Mouse (Mus musculus) T-helper 2 cell (primary cell): ENCODE measurements around the gene Gng2.

Experiments
- in situ Hi-C: fragments of 300-600 bp; cut with MboI, MseI; formaldehyde crosslinking; loops from one replicate; pipeline ENCODE4 v1.15.1; 2025; ENCODE audit warnings: high pct_unique_total_duplicates

Gng2 gene

GRCm38 (mm10) chr14:19861311-19862080 is 115.9 kb downstream of the Gng2 start:
- in situ Hi-C loops = no loop called here

DNA sequence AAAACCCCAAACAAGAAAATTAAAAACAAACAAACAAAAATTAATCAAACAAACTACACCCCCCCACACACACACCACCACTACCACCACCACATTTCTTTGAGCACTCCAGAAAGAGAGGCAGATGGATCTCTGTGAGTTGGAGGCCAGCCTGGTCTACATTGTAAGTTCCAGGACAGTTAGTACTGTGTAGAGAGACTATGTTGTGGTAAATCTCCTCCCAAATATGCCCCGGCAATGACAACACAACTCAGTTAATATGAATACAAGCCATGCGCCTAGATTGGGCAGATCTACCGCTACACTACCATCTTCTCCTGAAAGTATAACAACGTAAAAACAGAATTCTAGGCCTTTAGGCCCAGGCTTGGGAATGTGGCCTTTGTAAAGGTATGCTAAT is 117.1 kb downstream of the Gng2 start:
- in situ Hi-C loops = no loop called here

DNA sequence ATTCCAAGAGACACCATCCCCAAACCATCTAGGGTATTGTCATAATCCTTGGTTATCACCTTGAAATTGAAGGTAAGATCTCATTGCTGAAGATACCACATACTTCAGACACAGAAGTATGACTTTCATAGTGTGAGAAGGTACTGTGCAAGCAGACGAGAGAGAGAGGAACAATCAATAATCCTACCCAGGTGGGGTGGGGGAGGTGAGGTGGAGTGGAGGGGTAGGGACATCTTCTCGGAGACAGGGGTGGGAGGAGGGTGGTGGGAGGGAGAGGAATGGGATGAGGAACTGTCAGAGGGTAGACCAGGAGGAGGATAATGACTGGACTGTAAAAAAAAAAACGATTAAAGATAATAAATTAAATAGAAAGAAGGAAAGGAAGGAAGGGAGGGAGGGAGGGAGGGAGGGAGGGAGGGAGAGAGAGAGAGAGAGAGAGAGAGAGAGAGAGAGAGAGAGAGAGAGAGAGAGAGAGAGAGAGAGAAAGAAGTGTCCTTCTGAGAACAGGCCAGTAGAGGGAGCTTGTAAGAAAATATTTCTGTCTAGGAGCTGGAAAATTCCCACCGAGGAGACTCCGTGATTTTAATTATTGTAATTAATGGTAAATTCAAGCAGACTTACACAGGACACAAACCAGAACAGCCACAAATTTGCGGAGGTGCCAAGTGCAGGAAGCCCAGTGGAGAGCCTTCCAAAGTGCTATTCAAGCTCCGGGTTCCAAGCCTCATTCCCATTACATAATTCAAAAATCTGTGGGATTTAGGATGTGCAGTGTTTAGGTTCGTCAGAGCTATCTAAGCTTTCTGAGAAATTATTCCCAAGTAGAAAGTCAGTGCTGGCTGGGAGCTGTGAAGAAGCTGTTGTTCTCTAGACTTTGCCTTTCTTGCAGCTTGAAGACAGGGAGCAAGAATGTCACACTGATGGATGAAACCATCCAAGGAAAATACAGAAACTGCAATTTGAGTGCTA is 118.3 kb downstream of the Gng2 start:
- in situ Hi-C loops = no loop called here

GRCm38 (mm10) chr14:19858279-19858678 is 119.1 kb downstream of the Gng2 start:
- in situ Hi-C loops = no loop called here

DNA sequence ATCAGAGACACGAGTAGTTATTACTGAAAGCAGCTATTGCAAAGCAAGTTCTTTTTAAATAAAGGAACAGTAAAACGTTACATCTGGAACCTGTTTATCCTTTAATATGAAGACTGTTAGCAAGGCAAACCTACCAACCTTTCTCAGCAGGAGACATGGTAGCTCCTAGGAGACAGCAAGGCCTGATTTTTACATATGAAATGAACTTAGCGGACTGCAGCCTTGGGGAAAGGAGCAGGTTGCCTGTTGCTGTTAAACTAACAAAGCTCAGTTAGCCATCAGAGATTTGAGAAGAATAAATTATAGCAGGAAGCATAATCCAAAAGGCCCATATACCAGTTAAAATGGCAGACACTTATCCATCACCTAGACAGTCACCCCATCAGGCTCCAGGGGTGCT is 124.0 kb downstream of the Gng2 start:
- in situ Hi-C loops = no loop called here

DNA sequence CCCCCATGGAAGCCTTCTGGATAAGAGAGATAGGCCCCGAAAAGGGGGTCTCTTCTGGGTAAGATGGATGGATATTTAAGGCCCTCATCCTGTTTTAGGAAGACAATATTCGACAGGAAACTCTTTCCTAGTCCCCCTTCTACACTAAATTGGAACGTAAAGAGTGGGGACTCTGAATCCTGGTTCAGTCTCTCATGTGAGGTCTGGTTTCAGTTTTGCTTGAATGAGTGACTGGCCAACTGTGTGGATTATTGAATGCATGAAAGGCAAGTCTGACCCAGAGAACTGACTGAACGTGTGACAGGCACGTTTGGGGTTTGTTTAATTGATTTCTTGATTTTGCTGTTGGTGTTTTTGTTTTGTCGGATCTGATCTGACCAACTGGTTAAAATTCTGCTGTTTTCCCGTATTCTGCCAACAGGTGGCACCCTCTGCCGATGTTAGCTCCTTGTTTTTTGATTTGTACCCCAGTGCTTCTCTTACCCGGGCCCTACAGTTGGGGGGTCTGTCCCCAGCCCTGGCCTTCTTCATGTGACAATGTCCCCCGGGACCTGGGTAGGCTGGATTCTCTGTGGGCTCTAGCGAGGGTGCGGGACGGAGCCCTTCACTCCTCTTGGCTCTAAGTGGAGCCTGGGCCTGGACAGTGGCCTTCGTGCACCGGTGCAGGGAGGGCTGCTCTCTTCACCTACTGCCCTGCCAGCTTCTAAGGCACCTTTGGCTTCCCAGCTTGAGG is 137.7 kb downstream of the Gng2 start:
- in situ Hi-C loops = loop anchor here (5.0 to 10.0 kb wide), 2 partner anchors 228 to 405 kb away; no protein-coding TSS in a partner anchor

DNA sequence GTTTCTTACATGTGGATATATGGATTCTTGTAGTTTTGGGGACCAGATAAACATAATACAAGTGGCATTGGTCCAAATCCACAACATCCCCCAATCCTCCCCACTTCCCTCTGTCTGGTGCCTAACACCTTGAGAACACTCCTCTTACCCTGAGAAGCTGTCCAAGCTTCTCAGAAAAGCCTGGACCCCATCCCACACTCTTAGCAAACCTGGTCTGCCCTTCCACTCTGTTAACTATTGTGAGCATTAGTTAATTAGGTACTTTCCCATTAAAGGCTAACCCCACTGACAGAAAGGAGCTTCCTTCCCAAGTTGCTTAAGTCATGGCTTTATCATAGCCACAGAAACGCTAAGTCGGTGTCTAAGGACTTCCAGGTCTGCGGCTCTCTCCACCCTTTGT is 141.1 kb downstream of the Gng2 start:
- in situ Hi-C loops = loop anchor here (10.0 kb wide), 1 partner anchor 409 kb away; no protein-coding TSS in a partner anchor

DNA sequence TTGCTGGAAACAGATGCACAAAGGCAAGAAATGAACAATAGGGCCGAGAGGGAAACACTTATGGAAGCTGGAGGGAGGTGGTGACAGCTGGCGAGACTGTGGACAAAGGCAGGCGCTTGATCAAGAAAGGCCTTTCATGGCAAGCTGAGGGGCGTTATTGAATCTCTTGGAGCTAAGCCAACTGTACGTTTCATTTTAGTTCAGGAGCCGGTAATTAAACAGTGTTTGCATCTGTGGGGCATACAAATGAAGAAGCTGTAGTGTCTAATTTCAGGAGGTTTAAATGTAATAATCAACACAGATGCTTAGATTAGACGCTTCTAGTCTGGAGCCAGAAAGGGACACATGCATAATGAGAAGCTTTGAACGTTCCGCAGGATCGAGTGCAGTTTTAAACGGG is 151.9 kb downstream of the Gng2 start:
- in situ Hi-C loops = loop anchor here (10.0 kb wide), 1 partner anchor 159 kb away; no protein-coding TSS in a partner anchor

GRCm38 (mm10) chr14:19823321-19824142 is 153.9 kb downstream of the Gng2 start, which contains the start of gene Rtraf:
Gene Rtraf, minus strand, starts transcription at chr14:19823824.
- in situ Hi-C loops = loop anchor here (10.0 kb wide), 1 partner anchor 161 kb away; no protein-coding TSS in a partner anchor
